17 mouse cellular contexts compared by ENCODE assay signal in genomic region chr13:77408530-77408929, GRCm38 (mm10).
DNase-seq lines count a peak whose midpoint lies in the region; ATAC-seq and TF ChIP-seq lines count a peak whose summit lies in the region.
"Had no signal": no experiment of that assay in that cellular context is flagged by ENCODE, and none has a peak within 500 bp of the region (broad histone marks: within the 10 kb centered on the region; RNA-seq: fewer than 3 reads in every experiment).

No protein-coding gene starts in this region.

- intact Hi-C loops in gastrocnemius, adult 2 months (cut with DNase I) = no loop called here
- intact Hi-C loops in left cerebral cortex, adult 2 months (cut with DNase I) = no loop called here

- CTCF ChIA-PET in Patski (lab: Charles Lee) = no interaction called here

- in situ Hi-C loops in Patski (cut with MboI; ENCODE audit: low pct_unique_long_range_greater_than_20kb) = no loop called here

- H3K4me3 ChIP-seq in gastrocnemius, adult 2 months = no peak overlapping the region
- no peak overlapping the region for H3K4me3 ChIP-seq in left cerebral cortex, adult 2 months
- H3K4me3 ChIP-seq in hindbrain, embryonic 14.5 days (replicated peaks; ENCODE audit: low read length) = no peak overlapping the region
- H3K4me3 ChIP-seq: embryonic facial prominence, embryonic 10.5 days; erythroblast, embryonic 14.5 days; forebrain, embryonic 15.5 days; heart, embryonic 15.5 days; liver, embryonic 12.5 days; neural tube, embryonic 13.5 days had no signal

- H3K9ac ChIP-seq in hindbrain, embryonic 14.5 days = no peak overlapping the region
- H3K9ac ChIP-seq: forebrain, embryonic 15.5 days; heart, embryonic 15.5 days; liver, embryonic 12.5 days; neural tube, embryonic 13.5 days had no signal

- H3K4me1 ChIP-seq in hindbrain, embryonic 14.5 days (replicated peaks; ENCODE audit: control insufficient read depth, insufficient read depth, low read length) = no peaks in the 10 kb centered on the region
- H3K4me1 ChIP-seq: forebrain, embryonic 15.5 days; heart, embryonic 15.5 days; liver, embryonic 12.5 days; neural tube, embryonic 13.5 days had no signal

- POLR2A ChIA-PET in Patski (lab: Charles Lee) = no interaction called here

- no peaks in the 10 kb centered on the region for H3K27me3 ChIP-seq in Patski
- H3K27me3 ChIP-seq in hindbrain, embryonic 14.5 days (ENCODE audit: control insufficient read depth, insufficient read depth, low read length) = no peaks in the 10 kb centered on the region
- H3K27me3 ChIP-seq: forebrain, embryonic 15.5 days; heart, embryonic 15.5 days; liver, embryonic 12.5 days; neural tube, embryonic 13.5 days had no signal

- H3K9me3 ChIP-seq in hindbrain, embryonic 14.5 days (ENCODE audit: control insufficient read depth, low read length) = no peaks in the 10 kb centered on the region
- H3K9me3 ChIP-seq: embryonic facial prominence, embryonic 10.5 days; forebrain, embryonic 15.5 days; heart, embryonic 15.5 days; liver, embryonic 12.5 days; neural tube, embryonic 13.5 days had no signal

- H3K36me3 ChIP-seq in hindbrain, embryonic 14.5 days (replicated peaks; ENCODE audit: control insufficient read depth, insufficient read depth) = no peaks in the 10 kb centered on the region
- H3K36me3 ChIP-seq: embryonic facial prominence, embryonic 10.5 days; forebrain, embryonic 15.5 days; heart, embryonic 15.5 days; liver, embryonic 12.5 days; neural tube, embryonic 13.5 days had no signal

- no peak for DNase-seq in gastrocnemius, adult 2 months
- no peak for DNase-seq in gastrocnemius, postnatal 4 days (ENCODE audit: low spot score in 2 of 2)
- no peak for DNase-seq in left cerebral cortex, adult 2 months (ENCODE audit: extremely low spot score in 1 of 2, low spot score in 2 of 2)
- DNase-seq in left cerebral cortex, adult 11 months (ENCODE audit: low spot score) = no peak
- DNase-seq in 416B (ENCODE audit: low read depth) = peak; percentile 25
- no peak for DNase-seq in Patski (ENCODE audit: low read depth, low spot score)
- no peak for DNase-seq in right cerebral cortex, postnatal 36 days (ENCODE audit: low spot score in 2 of 2)
- DNase-seq in hindbrain, embryonic 14.5 days (ENCODE audit: low spot score) = no peak
- DNase-seq: adrenal gland, postnatal 36 days; heart, adult 18-20 months; right cerebral cortex, postnatal 14 days had no signal

- 71% methylated on average over 3 of the region's 3 CpGs for WGBS in hindbrain, embryonic 14.5 days

- H3K27ac ChIP-seq in gastrocnemius, adult 2 months = no peak overlapping the region
- H3K27ac ChIP-seq in left cerebral cortex, adult 2 months = no peak overlapping the region
- no peak overlapping the region for H3K27ac ChIP-seq in hindbrain, embryonic 14.5 days
- H3K27ac ChIP-seq: embryonic facial prominence, embryonic 10.5 days; forebrain, embryonic 15.5 days; heart, embryonic 15.5 days; liver, embryonic 12.5 days; neural tube, embryonic 13.5 days had no signal

- H3K4me2 ChIP-seq in hindbrain, embryonic 14.5 days (replicated peaks) = no peak overlapping the region
- H3K4me2 ChIP-seq: forebrain, embryonic 15.5 days; heart, embryonic 15.5 days; liver, embryonic 12.5 days; neural tube, embryonic 13.5 days had no signal

- no peak for ATAC-seq in Patski
- ATAC-seq in hindbrain, embryonic 14.5 days (ENCODE audit: low FRiP score) = no peak
- ATAC-seq: forebrain, embryonic 15.5 days; liver, embryonic 12.5 days had no signal

- TF ChIP-seq CTCF in gastrocnemius, adult 2 months (IDR thresholded peaks at IDR 0.05) = peak; percentile 27
- peak; percentile 28 for TF ChIP-seq CTCF in left cerebral cortex, adult 2 months (IDR thresholded peaks at IDR 0.05)
- TF ChIP-seq CTCF in Patski (IDR thresholded peaks at IDR 0.05) = peak; percentile 54
